ENCODE assay signal across 9 mouse cellular contexts in the genomic region with DNA sequence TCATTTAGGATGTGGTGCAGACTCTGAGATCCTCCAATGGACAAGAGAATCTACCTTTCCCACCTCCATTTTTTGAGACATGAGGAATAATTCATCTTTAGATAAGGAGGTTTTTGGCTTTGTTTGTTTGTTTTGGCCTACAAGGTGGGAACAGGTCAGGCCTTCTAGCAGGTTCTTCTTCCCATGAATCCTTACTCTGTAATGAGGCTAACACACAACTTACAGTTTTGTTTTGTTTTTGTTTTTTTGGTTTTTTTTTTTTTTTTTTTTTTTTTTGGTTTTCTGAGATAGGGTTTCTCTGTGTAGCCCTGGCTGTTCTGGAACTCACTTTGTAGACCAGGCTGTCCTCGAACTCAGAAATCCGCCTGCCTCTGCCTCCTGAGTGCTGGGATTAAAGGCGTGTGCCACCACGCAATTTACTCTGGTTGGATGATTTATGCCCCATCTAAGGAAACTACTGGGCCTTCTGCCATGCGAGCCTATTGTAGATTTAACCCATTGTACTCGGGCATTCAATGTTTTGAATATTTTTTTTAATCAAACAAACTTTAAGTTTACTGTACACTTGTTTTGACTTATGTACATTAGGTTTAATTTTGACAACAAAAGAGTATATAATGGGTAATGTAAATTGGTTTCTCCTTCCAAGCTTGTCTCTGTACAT. TPM values are rescaled to one million over a fixed set of nuclear protein-coding genes. Genes with fewer than 3 reads are reported as not detected.
DNase-seq lines count a peak whose midpoint lies in the region; TF ChIP-seq lines count a peak whose summit lies in the region.
"Had no signal": no experiment of that assay in that cellular context is flagged by ENCODE, and none has a peak within 500 bp of the region (broad histone marks: within the 10 kb centered on the region; RNA-seq: fewer than 3 reads in every experiment).

No protein-coding gene starts in this region.

- H3K27ac ChIP-seq in heart, adult 2 months = peak overlapping the region; percentile 63

- TF ChIP-seq POLR2A in heart, adult 2 months (IDR thresholded peaks at IDR 0.05; ENCODE audit: insufficient read depth, low read depth, low read length) = no peak

- TF ChIP-seq EP300 in heart, adult 2 months (IDR thresholded peaks at IDR 0.05; ENCODE audit: insufficient read depth, low read depth, low read length) = no peak

- H3K27me3 ChIP-seq in heart, adult 2 months (ENCODE audit: control insufficient read depth, insufficient read depth, low read length) = no peaks in the 10 kb centered on the region
- H3K27me3 ChIP-seq: Patski had no signal

- DNase-seq in heart, adult 2 months = no peak
- no peak for DNase-seq in heart, postnatal 25 days (ENCODE audit: low spot score)
- DNase-seq in MN1 (ENCODE audit: low spot score) = peak; percentile 69
- peak; percentile 60 for DNase-seq in kidney, adult 9 months
- peak; percentile 40 for DNase-seq in lung, postnatal 10 days
- DNase-seq in yolk sac, embryonic 10.5 days (ENCODE audit: low spot score) = no peak
- DNase-seq in T-cell, adult 2 months (ENCODE audit: low spot score) = no peak
- no peak for DNase-seq in heart, postnatal 14 days

- H3K79me2 ChIP-seq in heart, adult 2 months (replicated peaks; ENCODE audit: control insufficient read depth, insufficient read depth, low read length) = no peaks in the 10 kb centered on the region

- peaks cover 3% of the 10 kb centered on the region; the same call in 1 of the 2 replicates for H3K4me1 ChIP-seq in heart, adult 2 months (ENCODE audit: control insufficient read depth, insufficient read depth, low read length)

- peak overlapping the region; percentile 76 for H3K4me3 ChIP-seq in heart, adult 2 months

- H3K9ac ChIP-seq in heart, adult 2 months (ENCODE audit: low read depth, low read length) = no peak overlapping the region

- TF ChIP-seq CTCF in heart, adult 2 months (IDR thresholded peaks at IDR 0.05) = no peak

- intact Hi-C loops in heart, adult 2 months (cut with DNase I) = loop anchor here (5.0 to 10.0 kb wide), 2 partner anchors 150 to 512 kb away; partner anchors contain the start of gene Uvssa
- intact Hi-C loops in heart, postnatal 25 days (cut with DNase I) = loop anchor here (5.0 kb wide), 1 partner anchor 75 kb away; the partner anchor contains the start of gene Pisd
- intact Hi-C loops in heart, postnatal 14 days (cut with DNase I) = loop anchor here (5.0 kb wide), 1 partner anchor 155 kb away; the partner anchor contains the start of gene Ywhah

- no peaks in the 10 kb centered on the region; the same call in 1 of the 2 replicates for H3K36me3 ChIP-seq in heart, adult 2 months (ENCODE audit: control insufficient read depth, insufficient read depth, low read length)

- WGBS in heart, adult 2 months = 56% methylated on average over 6 of the region's 6 CpGs

RNA-seq across cellular contexts. Expression of gene Depdc5, which starts 0.9 kb away (rescaled TPM):
- total RNA-seq in heart, adult 2 months (2021) = 10 to 100 TPM; 17.5 to 22.3 TPM
- 7.6 and 15.1 TPM in 2 replicates for polyA plus RNA-seq in heart, adult 2 months (2012; rRNA removed)
- 10 to 100 TPM; 20.7 to 21.9 TPM for total RNA-seq in heart, postnatal 25 days (2021)
- 10 to 100 TPM; 19.3 to 24.2 TPM for total RNA-seq in heart, postnatal 14 days (2021)

RNA-seq across cellular contexts. Expression of gene Prr14l, which starts 8.5 kb away (rescaled TPM):
- 1 to 10 TPM; 6.0 to 6.3 TPM for total RNA-seq in heart, adult 2 months (2021)
- polyA plus RNA-seq in heart, adult 2 months (2012; rRNA removed) = 3.4 and 4.0 TPM in 2 replicates
- total RNA-seq in heart, postnatal 25 days (2021) = 1 to 10 TPM; 6.3 to 7.3 TPM
- total RNA-seq in heart, postnatal 14 days (2021) = 10 to 100 TPM; 10.1 to 11.6 TPM

RNA-seq across cellular contexts. Expression of gene Gm20671, which starts 35.7 kb away (rescaled TPM):
- total RNA-seq in heart, adult 2 months (2021) = 1 to 10 TPM in 1 of 2 experiments, under 1 TPM in 1; 0.97 to 1.2 TPM
- polyA plus RNA-seq in heart, adult 2 months (2012; rRNA removed) = 1.3 TPM in 1 of 2 replicates, not detected in the other
- not detected for total RNA-seq in heart, postnatal 25 days (2021)
- total RNA-seq in heart, postnatal 14 days (2021) = not detected
- polyA plus RNA-seq: Patski had no signal

Comparison
In these comparisons a context has a peak if more than half of its experiments do, and no peak if none do; other contexts are left out.
1. DNase-seq: peak in MN1 (single experiment), kidney, adult 9 months (single experiment) and lung, postnatal 10 days (single experiment); none in heart, adult 2 months (0 of 2), heart, postnatal 25 days (single experiment), yolk sac, embryonic 10.5 days (single experiment), T-cell, adult 2 months (single experiment) and heart, postnatal 14 days (0 of 2).